Mouse (Mus musculus): ENCODE results near the gene Actg1.
A peak's percentile ranks its signal among the peaks of the same experiment; 100 is the strongest.

Gene Actg1

GRCm38 (mm10) chr11:120345067-120345681, 3.2 kb downstream of the Actg1 start:
- no peak for DNase-seq (ENCODE audit: low spot score)

- DNase-seq (ENCODE audit: low spot score) = no peak
Observed at GRCm38 (mm10) chr11:120344310-120344920, 3.9 kb downstream of the Actg1 start.

- no peak for DNase-seq (ENCODE audit: low spot score)
Observed at GRCm38 (mm10) chr11:120343519-120344309, 4.6 kb downstream of the Actg1 start.

DNA sequence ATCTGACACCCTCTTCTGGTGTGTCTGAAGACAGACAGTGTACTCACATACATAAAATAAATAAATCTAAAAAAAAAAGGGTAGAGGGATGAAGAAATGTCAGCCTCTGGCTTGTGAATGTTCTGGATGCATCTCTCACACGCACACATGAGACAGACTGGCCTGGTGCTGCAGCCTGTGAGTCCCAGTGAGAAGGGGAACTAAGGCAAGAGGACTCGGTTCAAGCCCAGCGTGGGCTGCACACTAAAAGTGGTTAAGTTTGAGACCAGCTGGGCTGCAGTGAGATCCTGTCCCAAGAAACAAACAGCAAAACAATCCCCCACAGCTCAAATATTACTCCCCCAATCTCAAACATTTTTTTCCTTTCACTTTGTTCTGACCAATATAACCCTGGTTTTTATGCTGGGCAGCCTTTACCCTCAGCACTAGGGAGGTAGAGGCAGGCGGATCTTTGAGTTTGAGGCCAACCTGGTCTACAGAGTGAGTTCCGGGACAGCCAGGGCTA, 5.6 kb downstream of the Actg1 start:
- DNase-seq (ENCODE audit: low spot score) = no peak

DNA sequence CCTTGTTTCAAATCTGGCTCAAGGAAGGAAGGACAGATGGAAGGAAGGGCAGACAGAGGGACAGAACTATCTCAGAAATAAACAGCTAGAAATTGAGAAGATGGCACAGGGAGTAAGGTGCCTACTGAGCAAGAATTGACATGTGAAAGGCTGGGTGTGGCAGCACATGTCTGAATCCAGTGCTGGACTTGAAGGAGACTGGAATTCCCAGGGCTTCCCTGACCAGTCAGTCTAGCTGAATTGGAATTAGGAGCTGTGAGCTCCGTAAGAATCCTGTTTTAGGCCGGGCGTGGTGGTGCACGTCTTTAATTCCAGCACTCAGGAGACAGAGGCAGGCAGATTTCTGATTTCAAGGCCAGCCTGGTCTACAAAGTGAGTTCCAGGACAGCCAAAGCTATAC, 6.7 kb downstream of the Actg1 start:
- no peak for DNase-seq (ENCODE audit: low spot score)

DNA sequence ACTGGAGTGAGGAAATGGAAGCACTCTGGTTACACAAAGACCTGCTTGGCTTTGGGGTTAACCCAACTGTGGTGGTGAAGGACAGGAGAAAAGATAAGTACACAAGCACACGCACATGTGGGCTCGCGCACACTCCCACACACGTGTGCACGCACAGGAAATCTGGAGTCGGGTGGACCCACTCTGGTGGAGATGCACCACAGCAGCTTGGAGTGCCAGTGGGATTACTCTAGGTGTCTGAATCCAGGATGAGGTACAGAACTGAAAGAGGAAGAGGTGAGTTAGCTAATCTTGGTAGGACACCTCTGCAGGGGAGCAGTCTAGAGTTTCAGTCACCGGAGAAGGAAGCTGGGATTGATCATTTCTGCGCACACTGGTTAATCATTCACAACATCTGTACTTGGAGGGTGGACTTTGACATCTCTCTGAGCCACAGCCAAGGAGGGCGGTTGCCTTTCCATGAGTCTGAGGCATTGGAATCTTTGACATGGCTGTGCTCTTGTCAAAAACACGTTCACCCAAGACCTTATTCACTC, 8.3 kb downstream of the Actg1 start:
- no peak for DNase-seq (ENCODE audit: low spot score)

- no peak for DNase-seq (ENCODE audit: low spot score)
Observed at GRCm38 (mm10) chr11:120338786-120339185, 9.6 kb downstream of the Actg1 start.

DNA sequence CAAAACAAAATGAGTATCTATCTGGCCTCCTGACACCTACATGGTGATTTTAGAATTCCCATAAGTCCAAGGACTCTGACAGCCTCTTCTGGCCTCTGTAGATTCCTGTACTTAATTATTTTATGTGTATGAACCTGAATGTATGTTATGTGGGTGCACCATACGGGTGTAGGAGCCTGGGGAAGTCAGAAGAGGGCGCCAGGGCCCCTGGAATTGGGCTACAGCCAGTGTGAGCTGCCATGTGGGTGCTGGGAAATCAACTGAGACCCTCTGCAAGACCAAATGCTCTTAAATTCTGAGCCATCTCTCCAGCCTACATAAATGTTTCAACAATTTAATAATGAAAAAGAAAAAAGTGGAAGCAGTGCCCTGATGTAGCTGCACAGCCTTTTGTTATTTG, 10.9 kb downstream of the Actg1 start:
- DNase-seq (ENCODE audit: low spot score) = no peak

DNA sequence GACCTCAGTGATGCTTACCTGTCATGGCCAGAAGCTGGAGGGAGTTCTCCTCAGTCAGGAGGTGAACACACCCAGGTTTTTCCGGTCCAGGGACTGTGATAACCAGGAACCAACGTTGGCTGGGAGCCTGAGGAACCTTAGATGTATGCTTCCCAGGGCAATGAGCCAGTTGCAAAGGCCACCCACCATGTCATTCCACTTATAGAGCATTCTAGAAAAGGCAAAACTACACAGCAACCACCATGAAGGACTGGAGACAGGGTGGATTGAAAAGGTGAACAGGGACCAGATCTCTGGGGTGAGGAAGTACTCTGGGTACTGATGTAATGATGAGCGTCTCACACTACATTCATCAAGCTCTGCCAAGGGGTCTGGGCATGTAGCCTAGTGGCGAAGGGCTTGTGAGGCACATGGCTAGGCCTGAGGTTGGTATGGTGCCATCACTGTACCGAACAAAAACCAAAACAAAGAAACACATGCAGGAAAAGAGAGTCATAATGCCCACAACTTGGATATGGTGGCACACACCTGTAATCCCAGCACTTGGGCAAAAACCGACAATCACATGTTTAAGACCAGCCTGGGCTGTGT, 12.8 kb downstream of the Actg1 start:
- no peak for DNase-seq (ENCODE audit: low spot score)

DNA sequence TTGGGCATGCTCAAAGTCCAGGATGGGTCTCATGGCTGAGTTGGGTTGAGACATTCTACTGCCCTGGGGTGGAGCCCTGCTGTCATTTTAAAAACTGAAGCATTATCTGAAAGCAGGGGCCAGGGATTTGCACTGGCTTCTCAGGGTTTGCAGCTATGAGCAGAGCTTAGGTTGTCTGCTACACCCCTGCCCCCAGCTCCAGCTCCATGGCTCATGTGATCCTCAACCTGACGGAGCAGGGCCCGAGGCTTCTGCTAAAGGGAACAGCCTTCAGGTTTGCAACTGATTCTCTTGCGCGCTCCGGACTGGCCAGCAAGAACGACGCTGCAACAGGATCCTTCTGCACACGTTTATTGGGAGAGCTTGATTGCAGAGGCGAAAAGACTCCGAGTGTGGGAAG, 28.2 kb downstream of the Actg1 start:
- no peak for DNase-seq (ENCODE audit: low spot score)

GRCm38 (mm10) chr11:120319310-120319709, 29.0 kb downstream of the Actg1 start:
- DNase-seq (ENCODE audit: low spot score) = no peak

DNA sequence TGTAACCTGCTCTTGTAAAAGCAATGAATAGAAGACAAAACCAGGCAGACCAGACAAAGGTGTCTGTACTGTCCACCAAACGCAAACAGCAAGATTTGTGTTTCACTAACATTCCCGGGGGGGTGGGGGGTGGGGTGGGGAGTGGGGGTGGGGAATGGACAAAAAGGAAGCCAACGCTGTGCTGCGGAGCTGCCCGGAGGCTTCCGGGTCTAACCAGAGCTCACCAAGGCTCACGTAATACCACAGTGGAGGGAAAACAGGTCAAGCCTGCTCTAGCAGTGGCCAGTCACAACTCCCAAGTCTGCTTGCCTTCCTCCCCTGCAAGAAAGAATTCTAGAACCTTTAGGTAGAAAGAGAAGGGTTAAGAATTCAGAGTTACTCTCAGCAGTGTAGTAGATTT, 30.9 kb downstream of the Actg1 start:
- DNase-seq (ENCODE audit: low spot score) = no peak

DNA sequence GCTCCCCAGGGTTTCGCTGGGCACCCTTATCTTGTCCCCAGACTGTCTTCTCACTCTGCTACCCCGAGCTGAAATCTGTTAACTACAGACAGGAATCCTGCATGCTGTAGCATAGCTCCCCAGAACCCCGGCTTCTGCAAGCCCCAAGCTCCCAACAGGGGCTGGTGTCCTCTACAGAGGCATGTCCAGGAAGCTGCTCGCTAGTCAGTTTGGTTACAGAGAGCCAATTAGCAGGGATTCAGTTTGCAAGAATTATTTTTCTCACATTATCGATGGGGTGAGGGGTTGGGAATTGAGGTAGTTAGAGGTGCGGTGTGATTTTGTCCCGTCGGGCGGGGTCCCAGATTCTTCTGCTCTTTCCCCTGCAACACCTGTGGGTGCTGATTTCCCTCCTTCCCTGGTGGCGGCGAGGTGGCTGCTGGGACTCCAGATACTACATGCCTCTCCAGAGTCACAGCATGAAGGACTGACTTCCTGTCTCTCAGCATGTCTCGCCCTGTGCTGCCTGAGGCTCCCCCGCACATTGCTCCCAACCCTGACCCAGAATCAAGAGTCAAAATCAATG, 31.6 kb downstream of the Actg1 start:
- DNase-seq (ENCODE audit: low spot score) = no peak

DNA sequence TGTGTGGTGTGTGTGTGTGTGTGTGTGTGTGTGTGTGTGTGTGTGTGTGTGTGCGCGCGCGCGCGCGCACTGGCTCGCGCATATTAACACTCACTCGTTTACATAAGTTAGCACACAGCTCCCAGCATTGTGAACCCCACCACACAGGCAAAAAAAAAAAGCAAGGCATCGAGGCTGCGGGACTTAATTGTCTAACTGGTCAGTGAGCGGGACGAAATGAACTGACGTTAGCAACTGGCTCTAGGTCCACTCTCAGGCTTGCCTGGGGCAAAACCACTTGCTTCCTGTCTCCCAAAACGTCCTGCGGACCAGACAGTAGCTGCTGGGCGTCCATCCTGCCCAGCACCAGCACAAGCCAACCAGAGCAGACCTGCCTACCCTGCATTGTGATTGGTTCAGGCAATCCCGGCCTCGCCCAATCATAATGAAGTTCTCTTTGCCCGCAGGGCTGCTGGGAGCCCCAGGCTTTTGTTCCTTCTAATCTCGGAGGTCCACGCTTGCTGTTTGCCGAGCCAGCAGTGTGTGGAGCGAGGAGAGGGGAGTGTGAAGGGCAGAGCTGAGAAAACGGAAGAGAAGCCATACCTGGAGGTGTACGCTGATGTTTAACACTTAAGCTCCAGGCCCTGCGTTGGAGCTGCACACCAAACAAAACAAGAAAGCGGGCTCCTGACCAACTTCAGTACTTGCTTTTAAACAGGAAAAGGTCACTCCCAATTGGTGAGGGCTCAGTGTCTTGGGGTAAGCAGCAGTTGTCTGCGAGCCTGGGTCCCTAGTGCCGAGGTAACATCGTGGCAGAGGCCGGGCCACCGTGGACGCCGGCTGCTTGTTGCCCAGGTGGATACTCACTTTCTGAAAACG, 32.3 kb downstream of the Actg1 start:
- peak; percentile 93 for DNase-seq (ENCODE audit: low spot score)

- no peak for DNase-seq (ENCODE audit: low spot score)
Observed at GRCm38 (mm10) chr11:120315416-120315761, 33.0 kb downstream of the Actg1 start.

DNA sequence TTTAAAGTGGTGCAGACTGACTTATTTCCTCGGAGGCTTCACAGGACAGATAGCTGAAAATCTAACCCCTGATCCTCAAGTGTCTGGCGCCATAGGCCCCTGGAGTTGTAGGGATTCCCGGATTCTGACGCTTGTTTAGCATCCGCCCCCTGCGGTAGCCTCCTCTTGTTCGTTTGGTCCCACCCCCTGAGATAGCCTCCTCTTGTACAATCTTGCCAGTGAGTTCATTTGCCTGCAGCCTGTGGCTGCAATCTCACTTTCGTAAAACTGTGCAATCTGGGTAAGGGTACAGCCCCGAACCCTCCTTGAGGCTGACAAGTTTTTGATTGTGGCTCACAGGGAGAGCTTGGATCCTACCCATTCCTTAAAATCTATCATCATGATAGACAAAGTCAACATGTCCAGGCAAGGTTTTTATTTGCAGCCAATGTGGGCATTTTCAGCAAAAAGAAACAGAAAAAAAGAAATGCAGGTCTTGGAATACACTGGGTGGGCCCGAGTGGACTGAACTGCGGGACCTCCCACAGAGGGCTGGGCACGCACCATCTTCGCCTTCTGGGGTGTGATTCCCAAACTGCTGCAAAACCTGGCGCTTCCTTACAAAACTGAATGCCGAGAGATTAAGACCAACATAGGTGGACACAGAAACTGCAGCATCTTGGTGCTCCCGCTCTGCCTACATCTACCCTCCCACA, 33.5 kb downstream of the Actg1 start:
- no peak for DNase-seq (ENCODE audit: low spot score)

GRCm38 (mm10) chr11:120313906-120314685, 34.2 kb downstream of the Actg1 start:
- DNase-seq (ENCODE audit: low spot score) = no peak

DNA sequence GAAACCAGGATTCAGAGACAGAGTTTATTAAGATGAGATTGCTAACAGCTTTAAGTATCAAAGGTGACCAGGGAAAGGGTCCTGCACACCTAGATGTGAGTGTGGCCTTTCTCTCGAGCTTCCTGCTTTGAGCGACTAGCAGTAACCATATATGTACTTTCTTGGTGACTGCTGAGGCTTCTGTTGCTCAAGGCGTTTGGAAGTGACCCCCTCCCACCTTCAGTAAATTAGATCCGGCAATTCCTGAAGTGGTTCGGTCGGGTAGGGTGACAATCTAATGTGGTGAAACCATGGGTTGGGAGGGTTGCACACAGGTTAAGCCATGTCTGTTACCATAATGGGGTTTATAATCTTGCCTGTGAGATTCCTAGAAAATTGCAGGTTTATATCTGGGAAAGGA, 36.3 kb downstream of the Actg1 start:
- DNase-seq (ENCODE audit: low spot score) = no peak

DNA sequence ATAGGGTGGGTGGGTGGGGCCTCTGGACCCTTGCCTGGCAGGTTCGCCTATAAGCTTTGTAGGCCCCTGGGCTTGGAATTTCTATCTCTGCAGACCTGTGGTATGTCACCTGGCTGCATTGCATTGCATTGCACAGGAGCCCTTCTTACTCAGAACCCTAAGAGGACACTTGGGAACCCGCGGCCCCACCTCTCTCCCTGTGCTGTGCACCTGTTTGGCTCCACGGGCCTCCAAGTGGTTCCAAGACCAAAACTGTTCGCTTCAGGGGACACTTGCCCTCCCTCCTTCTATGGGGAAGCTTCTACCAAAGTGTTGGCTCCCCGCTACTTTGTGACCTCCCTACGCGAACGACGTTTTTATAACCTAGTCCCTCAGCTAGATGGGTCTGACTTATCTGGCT, 36.8 kb downstream of the Actg1 start:
- DNase-seq (ENCODE audit: low spot score) = no peak

DNA sequence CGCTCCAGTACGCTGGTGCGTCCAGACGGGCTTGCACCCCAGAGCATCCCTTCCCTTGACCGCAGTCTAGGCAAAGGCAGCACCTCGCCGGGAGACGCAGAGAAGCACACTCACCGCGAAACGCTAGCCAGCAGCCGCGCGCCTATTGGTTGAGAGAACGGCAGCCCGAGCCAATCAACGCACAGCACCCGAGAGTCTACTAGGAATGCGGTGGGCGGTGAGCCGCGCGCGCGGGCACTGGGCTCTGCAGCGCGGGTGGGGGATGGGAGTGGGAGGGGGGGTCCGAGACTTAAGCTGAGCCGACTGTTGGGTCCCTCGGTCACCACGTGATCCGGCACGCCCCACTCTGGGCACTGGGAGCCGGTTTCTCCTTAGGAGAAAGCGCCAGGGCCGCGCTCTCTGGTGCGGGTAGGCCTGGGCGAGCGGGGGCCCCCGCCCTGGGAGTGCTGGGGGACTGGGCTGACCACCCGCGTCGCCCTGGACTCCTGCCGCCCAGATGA, 37.5 kb downstream of the Actg1 start:
- peak; percentile 93 for DNase-seq (ENCODE audit: low spot score)
